Mouse (Mus musculus) C2C12 (cell line): ENCODE data around the gene Cdipt.

Experiments used
- CEBPB ChIP-seq: IDR thresholded peaks from one replicate; pipeline ENCODE4 v1.6.1; 2011; ENCODE audit warnings: low read depth, mild to moderate bottlenecking, control low read depth, moderate library complexity
- CTCF ChIP-seq: IDR thresholded peaks from one replicate; pipeline ENCODE4 v1.5.1; 2011; ENCODE audit not compliant: control insufficient read depth, insufficient read depth, insufficient read length
- MAX ChIP-seq: IDR thresholded peaks from one replicate; pipeline ENCODE4 v1.6.1; 2011; ENCODE audit warnings: mild to moderate bottlenecking, control low read depth
- MYOD1 ChIP-seq: IDR thresholded peaks from one replicate; pipeline ENCODE4 v1.6.1; 2011; ENCODE audit warnings: low read depth; ENCODE audit not compliant: control insufficient read depth, insufficient read length
- USF1 ChIP-seq: IDR thresholded peaks from one replicate; pipeline ENCODE4 v1.6.1; 2011; ENCODE audit warnings: low read depth, mild to moderate bottlenecking, control low read depth, moderate library complexity

DNA sequence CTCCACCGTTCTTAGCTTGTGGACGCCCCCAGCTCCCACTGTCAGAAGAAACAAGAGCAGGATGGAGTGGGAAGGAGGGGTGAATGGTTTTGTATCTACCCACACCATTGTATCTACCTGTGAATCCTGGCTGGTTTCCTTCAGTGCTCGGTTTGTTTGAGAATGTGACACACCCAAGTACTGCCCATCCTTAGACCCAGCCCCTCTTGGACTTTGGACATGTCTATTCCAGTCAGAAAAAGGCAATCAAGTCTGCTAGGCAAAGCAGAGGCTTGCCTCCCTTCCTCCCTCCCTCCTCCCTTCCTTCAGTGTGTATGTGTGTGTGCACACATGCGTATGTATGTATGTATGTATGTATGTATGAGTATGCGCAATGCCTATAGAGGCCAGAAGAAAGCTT, 27.9 kb downstream of the Cdipt start:
- no peak for TF ChIP-seq USF1
- TF ChIP-seq CTCF: no peak
- TF ChIP-seq MAX: no peak
- TF ChIP-seq CEBPB: no peak
- no peak for TF ChIP-seq MYOD1
